Mouse (Mus musculus) left cerebral cortex, adult 6 months (tissue): Measurements from ENCODE around the gene Olfr293. TPM values are rescaled to one million over a fixed set of nuclear protein-coding genes. Genes with fewer than 3 reads are reported as not detected.

Experiments
- long read RNA-seq, 2 experiments: library from polyadenylated mRNA; unstranded; transcript quantifications; one replicate each; pipeline ENCODE4 v2.0.0; 2019 to 2020
- polyA plus RNA-seq: library from polyadenylated mRNA; unstranded; fragments of <200 nt; fragmentation: Nextera tagmentation; gene quantifications from 2 replicates; pipeline ENCODE4 v1.2.3, GENCODE M21; 2021

Olfr293 gene
- polyA plus RNA-seq = not detected in 2 replicates
- long read RNA-seq, experiment 1 = 0 reads
- long read RNA-seq, experiment 2 = 0 reads

GRCm38 (mm10) chr7:86648761-86649160 lies at the start of gene Olfr293:
TSS of gene Olfr293 (plus strand) at chr7:86649061.

GRCm38 (mm10) chr7:86616543-86616942 lies 32.3 kb upstream of the Olfr293 start, which contains the start of gene Olfr294:
TSS of gene Olfr294 (minus strand) at chr7:86616643.

DNA sequence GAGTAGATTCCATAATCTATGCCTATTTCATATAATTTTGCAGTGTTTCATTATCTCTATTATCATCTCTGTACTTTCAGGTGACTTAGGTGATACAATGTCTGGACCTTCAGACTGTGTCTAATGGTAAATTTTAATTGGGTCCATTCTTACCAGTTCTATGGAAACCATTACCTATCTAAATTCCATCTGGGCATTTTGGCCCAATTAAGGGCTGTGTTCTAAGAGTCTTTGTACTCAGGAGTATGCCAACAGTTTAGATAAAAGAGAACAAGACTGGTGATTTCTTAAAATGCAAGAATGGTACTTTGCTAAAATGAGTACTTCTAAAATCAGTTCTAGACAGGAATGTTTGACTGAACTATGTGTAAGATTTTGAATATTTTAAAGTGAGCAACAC lies 39.2 kb downstream of the Olfr293 start, which contains the start of gene Olfr292:
Gene Olfr292, plus strand, starts transcription at position 301 of the 400 bp plus-strand sequence.

Other genes with a start within 250 kb of the Olfr293 start
- gene Olfr301, start 245.2 kb upstream of the Olfr293 start, polyA plus RNA-seq = not detected in 2 replicates
- not detected in 2 replicates for gene Olfr299, start 189.1 kb upstream of the Olfr293 start, polyA plus RNA-seq
- not detected in 2 replicates for gene Olfr298, start 156.6 kb upstream of the Olfr293 start, polyA plus RNA-seq
- not detected in 2 replicates for gene Olfr297, start 129.1 kb upstream of the Olfr293 start, polyA plus RNA-seq
- gene Olfr295, start 65.2 kb upstream of the Olfr293 start, polyA plus RNA-seq = not detected in 2 replicates
- gene Olfr294, start 32.4 kb upstream of the Olfr293 start, polyA plus RNA-seq = not detected in 2 replicates
- gene Olfr292, start 39.3 kb downstream of the Olfr293 start, polyA plus RNA-seq = not detected in 2 replicates
- gene Folh1, start 126.9 kb downstream of the Olfr293 start, polyA plus RNA-seq = 2.2 and 3.0 TPM in 2 replicates
- not detected in 2 replicates for gene Vmn2r77, start 146.0 kb downstream of the Olfr293 start, polyA plus RNA-seq